Comparison of ENCODE assay signal across 8 mouse cellular contexts in genomic region chr11:57651281-57651810, GRCm38 (mm10). TPM values are rescaled to one million over a fixed set of nuclear protein-coding genes. Genes with fewer than 3 reads are reported as not detected.
DNase-seq lines count a peak whose midpoint lies in the region; ATAC-seq and TF ChIP-seq lines count a peak whose summit lies in the region.

No protein-coding gene starts in this region.

- intact Hi-C loops in heart, postnatal 14 days (cut with DNase I), result no loop called here

- no peaks in the 10 kb centered on the region; the same call in 1 of the 2 replicates for H3K27me3 ChIP-seq in heart, embryonic 11.5 days (ENCODE audit: control insufficient read depth, insufficient read depth, low read length)
- H3K27me3 ChIP-seq in MEL (ENCODE audit: control insufficient read depth in 1 of 2, insufficient read depth in 2 of 2, low read length in 2 of 2), result no peaks in the 10 kb centered on the region
- H3K27me3 ChIP-seq in forebrain, embryonic 13.5 days, result peaks cover 14% of the 10 kb centered on the region; the same call in 1 of the 2 replicates
- no peaks in the 10 kb centered on the region for H3K27me3 ChIP-seq in kidney, embryonic 16.5 days (ENCODE audit: insufficient read depth, low read length)

- H3K9me3 ChIP-seq in heart, embryonic 11.5 days (replicated peaks; ENCODE audit: control insufficient read depth, low read length), result no peaks in the 10 kb centered on the region
- no peaks in the 10 kb centered on the region for H3K9me3 ChIP-seq in MEL (replicated peaks; ENCODE audit: insufficient read depth, low read length)
- no peaks in the 10 kb centered on the region for H3K9me3 ChIP-seq in forebrain, embryonic 13.5 days (replicated peaks)
- no peaks in the 10 kb centered on the region for H3K9me3 ChIP-seq in kidney, embryonic 16.5 days (ENCODE audit: low read length)

- peak overlapping the region; percentile 81 for H3K27ac ChIP-seq in heart, embryonic 11.5 days (ENCODE audit: low read depth, low read length)
- H3K27ac ChIP-seq in MEL (ENCODE audit: control insufficient read depth, low read depth, low read length), result peak overlapping the region; percentile 78
- no peak overlapping the region for H3K27ac ChIP-seq in forebrain, embryonic 13.5 days
- H3K27ac ChIP-seq in kidney, embryonic 16.5 days (ENCODE audit: low read length), result no peak overlapping the region

- peak overlapping the region; percentile 35 for H3K4me2 ChIP-seq in heart, embryonic 11.5 days
- H3K4me2 ChIP-seq in forebrain, embryonic 13.5 days, result no peak overlapping the region
- no peak overlapping the region for H3K4me2 ChIP-seq in kidney, embryonic 16.5 days (replicated peaks; ENCODE audit: low read depth, low read length)

- no peak for DNase-seq in heart, postnatal 14 days
- peak; percentile 95 for DNase-seq in MEL (ENCODE audit: low read depth, low spot score)
- DNase-seq in layer of hippocampus, adult 9-10 months (ENCODE audit: low spot score), result peak; percentile 27
- no peak for DNase-seq in embryo, embryonic 10 days (ENCODE audit: low spot score)

- H3K9ac ChIP-seq in heart, embryonic 11.5 days (ENCODE audit: low read depth, low read length), result 0 out of 2 replicates have a peak overlapping the region, but pooled peaks have one; percentile 29
- H3K9ac ChIP-seq in MEL (ENCODE audit: control insufficient read depth, low read depth, low read length, poor library complexity, severe bottlenecking), result peak overlapping the region; percentile 35
- H3K9ac ChIP-seq in forebrain, embryonic 13.5 days, result 0 out of 2 replicates have a peak overlapping the region, but pooled peaks have one; percentile 23
- H3K9ac ChIP-seq in kidney, embryonic 16.5 days (replicated peaks; ENCODE audit: low read length), result no peak overlapping the region

- ATAC-seq in heart, embryonic 11.5 days (replicated peaks; ENCODE audit: insufficient number of reproducible peaks, low FRiP score, low TSS enrichment), result peak; percentile 39
- 0 out of 2 replicates have a peak, but pooled peaks have one; percentile 55 for ATAC-seq in forebrain, embryonic 13.5 days
- ATAC-seq in megakaryocyte, adult 5-6 weeks (ENCODE audit: poor library complexity, severe bottlenecking), result peak; percentile 19; the same call in 1 of the 2 replicates
- ATAC-seq in kidney, embryonic 16.5 days (ENCODE audit: low FRiP score, low TSS enrichment), result no peak

- peak in 1 of 2 experiments; percentile 33; a peak in 1 of 4 replicates for TF ChIP-seq POLR2A in MEL (IDR thresholded peaks at IDR 0.05; ENCODE audit: control insufficient read depth in 1 of 2, insufficient read depth in 1 of 2, low read depth in 1 of 2, low read length in 2 of 2, poor library complexity in 1 of 2)

- TF ChIP-seq RAD21 in MEL (IDR thresholded peaks at IDR 0.05; ENCODE audit: low read depth, low read length), result no peak

- peaks cover 55% of the 10 kb centered on the region for H3K4me1 ChIP-seq in heart, embryonic 11.5 days (ENCODE audit: control insufficient read depth, insufficient read depth, low read length)
- peaks cover 40 to 79% of the 10 kb centered on the region in 2 experiments for H3K4me1 ChIP-seq in MEL (ENCODE audit: control insufficient read depth in 1 of 2, insufficient read depth in 2 of 2, low read length in 2 of 2)
- H3K4me1 ChIP-seq in forebrain, embryonic 13.5 days, result peaks cover 45% of the 10 kb centered on the region
- H3K4me1 ChIP-seq in kidney, embryonic 16.5 days (ENCODE audit: insufficient read depth, low read length), result peaks cover 54% of the 10 kb centered on the region

- peak; percentile 96 for TF ChIP-seq EP300 in MEL (IDR thresholded peaks at IDR 0.05; ENCODE audit: low read depth in 1 of 2, low read length in 2 of 2)

- WGBS in heart, embryonic 11.5 days (ENCODE audit: insufficient replicate concordance), result 22% methylated on average over 15 of the region's 15 CpGs
- 40% methylated on average over 15 of the region's 15 CpGs for WGBS in forebrain, embryonic 13.5 days
- WGBS in kidney, embryonic 16.5 days, result 39% methylated on average over 15 of the region's 15 CpGs

- H3K4me3 ChIP-seq in heart, embryonic 11.5 days (ENCODE audit: low read depth, low read length), result peak overlapping the region; percentile 5; the same call in 1 of the 2 replicates
- H3K4me3 ChIP-seq in MEL (ENCODE audit: control insufficient read depth in 1 of 2, insufficient read depth in 1 of 2, low read depth in 2 of 2, low read length in 2 of 2), result peak overlapping the region in 1 of 2 experiments; percentile 2; a peak in 1 of 4 replicates
- H3K4me3 ChIP-seq in forebrain, embryonic 13.5 days, result no peak overlapping the region
- H3K4me3 ChIP-seq in kidney, embryonic 16.5 days (ENCODE audit: low read length), result no peak overlapping the region

- H3K79me2 ChIP-seq in MEL (ENCODE audit: control insufficient read depth, insufficient read depth, low read length, poor library complexity), result peaks cover 26% of the 10 kb centered on the region

- TF ChIP-seq CTCF in MEL (IDR thresholded peaks at IDR 0.05 in 2 of 3, conservative IDR thresholded peaks at IDR 0.05 in 1 of 3; ENCODE audit: control insufficient read depth in 1 of 3, insufficient read depth in 1 of 3, low read depth in 2 of 3, low read length in 3 of 3, poor library complexity in 1 of 3, severe bottlenecking in 1 of 3), result peak in 2 of 3 experiments; percentile 11 to 28; a peak in 1 of 6 replicates

- H3K36me3 ChIP-seq in heart, embryonic 11.5 days (ENCODE audit: control insufficient read depth, insufficient read depth, low read length), result no peaks in the 10 kb centered on the region
- peaks cover 0 to 55% of the 10 kb centered on the region in 2 experiments; a peak in 2 of 4 replicates for H3K36me3 ChIP-seq in MEL (ENCODE audit: control insufficient read depth in 1 of 2, insufficient read depth in 2 of 2, low read length in 2 of 2)
- H3K36me3 ChIP-seq in forebrain, embryonic 13.5 days (ENCODE audit: poor library complexity, severe bottlenecking), result no peaks in the 10 kb centered on the region
- H3K36me3 ChIP-seq in kidney, embryonic 16.5 days (ENCODE audit: insufficient read depth, low read length), result no peaks in the 10 kb centered on the region

TF ChIP-seq in MEL, 35 proteins besides CTCF, POLR2A, EP300 and RAD21 (continues in another document):
- no peak for TF ChIP-seq KAT2A (conservative IDR thresholded peaks at IDR 0.05; ENCODE audit: low read depth, low read length)
- no peak for TF ChIP-seq NRF1 (IDR thresholded peaks at IDR 0.05; ENCODE audit: insufficient read depth, low read depth, low read length, poor library complexity, severe bottlenecking)
- TF ChIP-seq POLR2AphosphoS2 (IDR thresholded peaks at IDR 0.05; ENCODE audit: low read length), result no peak
- TF ChIP-seq ELF1 (IDR thresholded peaks at IDR 0.05; ENCODE audit: low read depth, low read length), result peak; percentile 62
- no peak for TF ChIP-seq ZKSCAN1 (IDR thresholded peaks at IDR 0.05; ENCODE audit: low read depth, low read length)
- no peak for TF ChIP-seq POLR2AphosphoS5 (IDR thresholded peaks at IDR 0.05; ENCODE audit: borderline replicate concordance, low read depth, low read length)
- TF ChIP-seq USF2 (IDR thresholded peaks at IDR 0.05; ENCODE audit: borderline replicate concordance in 1 of 2, insufficient read depth in 1 of 2, low read depth in 1 of 2, low read length in 2 of 2), result no peak
- TF ChIP-seq MAX (IDR thresholded peaks at IDR 0.05; ENCODE audit: low read length), result peak; percentile 89
- TF ChIP-seq BHLHE40 (IDR thresholded peaks at IDR 0.05; ENCODE audit: borderline replicate concordance, low read depth, low read length), result peak; percentile 75; the same call in 1 of the 2 replicates
- TF ChIP-seq MYB (IDR thresholded peaks at IDR 0.05; ENCODE audit: low read depth, low read length), result no peak
- TF ChIP-seq MXI1 (IDR thresholded peaks at IDR 0.05; ENCODE audit: low read depth, low read length), result peak; percentile 98
- peak; percentile 95 for TF ChIP-seq RCOR1 (IDR thresholded peaks at IDR 0.05; ENCODE audit: low read depth, low read length)
- TF ChIP-seq MYC (IDR thresholded peaks at IDR 0.05; ENCODE audit: low read depth, low read length), result peak; percentile 96
- no peak for TF ChIP-seq ZC3H11A (IDR thresholded peaks at IDR 0.05; ENCODE audit: low read depth, low read length)
- peak; percentile 54; the same call in 1 of the 2 replicates for TF ChIP-seq TBP (IDR thresholded peaks at IDR 0.05; ENCODE audit: low read depth, low read length)
- TF ChIP-seq TAL1 (IDR thresholded peaks at IDR 0.05; ENCODE audit: low read length), result peak; percentile 98
- TF ChIP-seq ZNF384 (IDR thresholded peaks at IDR 0.05; ENCODE audit: low read depth, low read length), result no peak
- TF ChIP-seq JUND (IDR thresholded peaks at IDR 0.05; ENCODE audit: low read depth, low read length), result no peak
- TF ChIP-seq CHD2 (IDR thresholded peaks at IDR 0.05; ENCODE audit: low read length), result no peak
- no peak; the same call in 1 of the 2 replicates for TF ChIP-seq SMC3 (IDR thresholded peaks at IDR 0.05; ENCODE audit: low read depth, low read length)
- TF ChIP-seq USF1 (IDR thresholded peaks at IDR 0.05; ENCODE audit: low read depth, low read length), result 0 out of 2 replicates have a peak, but pooled peaks have one; percentile 22
- no peak for TF ChIP-seq ZMIZ1 (IDR thresholded peaks at IDR 0.05; ENCODE audit: low read depth, low read length)
- peak; percentile 97 for TF ChIP-seq ETS1 (IDR thresholded peaks at IDR 0.05; ENCODE audit: low read depth, low read length)
- TF ChIP-seq CHD1 (IDR thresholded peaks at IDR 0.05; ENCODE audit: low read depth, low read length), result no peak
- TF ChIP-seq UBTF (IDR thresholded peaks at IDR 0.05; ENCODE audit: borderline replicate concordance, insufficient read depth, low read depth, low read length), result no peak
- no peak for TF ChIP-seq GABPA (IDR thresholded peaks at IDR 0.05; ENCODE audit: low read depth, low read length)
- peak; percentile 99 for TF ChIP-seq GATA1 (IDR thresholded peaks at IDR 0.05; ENCODE audit: low read depth, low read length)
- TF ChIP-seq MAZ (IDR thresholded peaks at IDR 0.05; ENCODE audit: low read depth, low read length), result peak; percentile 77; the same call in 1 of the 2 replicates
- peak; percentile 99 for TF ChIP-seq SIN3A (IDR thresholded peaks at IDR 0.05; ENCODE audit: low read length)

RNA-seq across cellular contexts. Expression of gene Galnt10, which starts 6.1 kb away (rescaled TPM):
- 7.1 and 10.6 TPM in 2 replicates for polyA plus RNA-seq in heart, embryonic 11.5 days (2014; fragmentation: Nextera tagmentation; extraction: Ambion mirVana)
- total RNA-seq in heart, postnatal 14 days (2021), result 10 to 100 TPM; 11.1 to 12.8 TPM
- total RNA-seq in MEL (2012; rRNA removed), result 23.5 and 27.4 TPM in 2 replicates
- polyA plus RNA-seq in MEL (2012; ENCODE audit: insufficient read depth in 1 of 2, insufficient read length in 2 of 2, low read depth in 1 of 2, low replicate concordance in 2 of 2, missing spikeins in 1 of 2), result 10 to 100 TPM in 1 of 2 experiments, not detected in 1; 26.7 TPM
- 10.4 and 10.7 TPM in 2 replicates for polyA plus RNA-seq in forebrain, embryonic 13.5 days (2015; fragmentation: Nextera tagmentation; extraction: Ambion mirVana)
- 14.6 and 16.6 TPM in 2 replicates for total RNA-seq in megakaryocyte, adult 5-6 weeks (2015)
- 22.2 and 28.7 TPM in 2 replicates for total RNA-seq in megakaryocyte, adult 5-6 weeks (2017)
- 23.6 TPM in 2 replicates for polyA plus RNA-seq in kidney, embryonic 16.5 days (2015; fragmentation: Nextera tagmentation; extraction: Ambion mirVana)

Comparison
In these comparisons a context has a peak if more than half of its experiments do, and no peak if none do; other contexts are left out.
1. H3K27ac ChIP-seq: peak in heart, embryonic 11.5 days (single experiment) and MEL (single experiment); none in forebrain, embryonic 13.5 days (single experiment) and kidney, embryonic 16.5 days (single experiment).
2. DNase-seq: peak in MEL (single experiment) and layer of hippocampus, adult 9-10 months (single experiment); none in heart, postnatal 14 days (0 of 2) and embryo, embryonic 10 days (single experiment).